Mouse (Mus musculus) forelimb bud, embryonic 11.5 days (tissue): ENCODE measurements around the gene Napsa.

ENCODE experiments used
- DNase-seq: peaks from one replicate; pipeline ENCODE4 v3.0.0-alpha.2; 2012; ENCODE audit warnings: low read depth, low spot score

The Napsa gene

GRCm38 (mm10) chr7:44570989-44571388, 1.2 kb upstream of the Napsa start:
- DNase-seq = no peak

- DNase-seq = no peak
Measured at GRCm38 (mm10) chr7:44571811-44572210, 369 bp upstream of the Napsa start.

- no peak for DNase-seq
Measured at GRCm38 (mm10) chr7:44572956-44573484, 840 bp downstream of the Napsa start.

GRCm38 (mm10) chr7:44576333-44576844, 4.2 kb downstream of the Napsa start:
- DNase-seq = no peak

- DNase-seq = no peak
Measured at GRCm38 (mm10) chr7:44581637-44582036, 9.5 kb downstream of the Napsa start.

GRCm38 (mm10) chr7:44582709-44583108, 10.5 kb downstream of the Napsa start:
- DNase-seq = no peak

GRCm38 (mm10) chr7:44583146-44583545, 11.0 kb downstream of the Napsa start:
- DNase-seq = no peak

- DNase-seq = no peak
Measured at GRCm38 (mm10) chr7:44584265-44584804, 12.2 kb downstream of the Napsa start.

- no peak for DNase-seq
Measured at GRCm38 (mm10) chr7:44584921-44585320, 12.7 kb downstream of the Napsa start.

GRCm38 (mm10) chr7:44585606-44586005, 13.4 kb downstream of the Napsa start:
- DNase-seq = no peak

GRCm38 (mm10) chr7:44586518-44586917, 14.3 kb downstream of the Napsa start:
- no peak for DNase-seq

- peak; percentile 52 for DNase-seq
Measured at GRCm38 (mm10) chr7:44586930-44587329, 14.8 kb downstream of the Napsa start.

GRCm38 (mm10) chr7:44587676-44588075, 15.5 kb downstream of the Napsa start:
- DNase-seq = no peak

- DNase-seq = no peak
Measured at GRCm38 (mm10) chr7:44588338-44588737, 16.2 kb downstream of the Napsa start.

- DNase-seq = peak; percentile 83
Measured at GRCm38 (mm10) chr7:44589149-44589548, 17.0 kb downstream of the Napsa start.

- DNase-seq = no peak
Measured at GRCm38 (mm10) chr7:44589946-44590345, 17.8 kb downstream of the Napsa start.

GRCm38 (mm10) chr7:44590402-44591347, 18.5 kb downstream of the Napsa start, which contains the start of gene Kcnc3:
Gene Kcnc3 (plus strand): TSS chr7:44590664.
- DNase-seq = peak; percentile 94

- DNase-seq = no peak
Measured at GRCm38 (mm10) chr7:44591348-44592116, 19.4 kb downstream of the Napsa start.

GRCm38 (mm10) chr7:44593051-44593450, 20.9 kb downstream of the Napsa start:
- DNase-seq = no peak

GRCm38 (mm10) chr7:44593775-44594174, 21.6 kb downstream of the Napsa start:
- DNase-seq = peak; percentile 88

GRCm38 (mm10) chr7:44594291-44594690, 22.1 kb downstream of the Napsa start:
- no peak for DNase-seq

GRCm38 (mm10) chr7:44595131-44595561, 23.0 kb downstream of the Napsa start:
- no peak for DNase-seq
